Mouse (Mus musculus): ENCODE results near the gene Gm17455. TPM values are rescaled to one million over a fixed set of nuclear protein-coding genes. Genes with fewer than 3 reads are reported as not detected.

Gm17455 gene
- 1 to 10 TPM in 1 of 4 experiments, under 1 TPM in 1, not detected in 2; 0.75 to 1.7 TPM for total RNA-seq (2022)

DNA sequence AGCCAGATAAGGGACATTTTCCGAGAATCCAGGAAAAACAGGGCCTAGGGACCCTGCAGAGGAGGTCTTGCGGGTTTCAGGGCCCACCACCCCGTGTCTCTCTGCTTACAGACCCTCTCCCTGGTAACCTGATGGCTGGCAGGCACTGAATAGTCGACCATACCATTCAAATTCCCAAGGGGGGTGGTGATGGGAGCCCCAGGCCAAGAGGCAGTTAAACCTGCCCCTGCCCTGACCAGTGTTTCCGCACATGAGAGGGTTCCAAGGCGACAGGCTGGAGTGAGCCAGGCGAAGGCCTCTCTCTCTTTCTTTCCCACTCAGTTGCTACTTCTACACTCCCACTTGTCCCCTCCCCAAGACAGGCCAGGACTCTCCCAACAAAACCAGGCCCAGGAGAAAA lies at the start of gene Gm17455:
Gene Gm17455, plus strand, starts transcription at position 278 of the 400 bp plus-strand sequence.
- no peak for DNase-seq (ENCODE audit: low spot score in 2 of 2)

DNA sequence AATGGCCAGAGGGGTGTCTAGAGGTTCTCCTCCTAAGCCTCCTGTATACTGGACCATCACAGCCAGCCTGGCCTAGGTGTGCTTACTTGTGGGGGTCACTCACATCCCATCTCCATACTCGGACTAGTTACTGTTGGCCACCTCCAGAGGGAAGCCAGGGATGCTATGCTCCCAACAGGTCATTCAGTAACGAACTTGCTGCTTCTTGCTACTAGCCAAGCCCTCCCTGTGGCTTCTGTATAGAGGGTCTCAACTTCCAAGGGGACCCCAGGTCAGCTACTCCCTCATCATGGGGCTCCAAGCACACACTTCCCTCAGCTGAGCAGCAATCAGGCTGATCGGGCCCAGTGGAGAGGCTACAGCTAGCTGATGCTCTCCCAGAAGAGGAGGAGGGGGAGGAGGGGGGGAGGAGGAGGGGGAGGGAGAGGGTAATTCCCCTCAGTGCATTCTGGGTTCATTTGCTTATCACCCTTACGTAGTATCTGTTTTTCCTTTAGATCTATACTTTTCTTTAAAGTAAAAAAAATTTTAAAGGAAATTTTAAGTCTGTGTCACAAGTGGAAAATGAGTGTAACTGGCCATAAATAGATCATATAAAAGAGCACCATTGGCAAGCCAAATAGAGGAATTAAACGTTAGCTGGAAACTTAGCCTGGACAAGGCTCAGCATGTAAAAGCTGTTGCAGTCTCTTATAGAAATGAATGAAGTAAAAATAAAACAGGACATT lies 49.3 kb upstream of the Gm17455 start:
- DNase-seq (ENCODE audit: low spot score in 2 of 2) = no peak

DNA sequence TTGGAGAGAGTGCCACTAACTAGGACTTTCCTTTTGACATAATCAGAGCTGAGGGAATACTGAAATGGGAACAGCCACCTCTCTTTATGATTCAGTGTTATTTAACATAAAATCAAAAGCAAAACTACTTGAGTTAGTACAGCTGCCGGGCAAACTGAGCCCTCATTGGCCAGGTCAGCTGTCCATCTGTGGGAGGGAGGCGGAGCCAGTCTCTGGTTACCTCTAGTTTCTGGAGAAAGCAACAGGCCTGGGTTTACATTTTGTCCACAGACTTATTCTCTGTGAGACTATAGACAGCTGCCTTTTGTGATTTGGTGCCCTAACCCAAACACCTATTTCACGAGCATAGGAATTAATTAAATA lies 48.7 kb upstream of the Gm17455 start:
- DNase-seq (ENCODE audit: low spot score in 2 of 2) = peak; percentile 39 to 59

DNA sequence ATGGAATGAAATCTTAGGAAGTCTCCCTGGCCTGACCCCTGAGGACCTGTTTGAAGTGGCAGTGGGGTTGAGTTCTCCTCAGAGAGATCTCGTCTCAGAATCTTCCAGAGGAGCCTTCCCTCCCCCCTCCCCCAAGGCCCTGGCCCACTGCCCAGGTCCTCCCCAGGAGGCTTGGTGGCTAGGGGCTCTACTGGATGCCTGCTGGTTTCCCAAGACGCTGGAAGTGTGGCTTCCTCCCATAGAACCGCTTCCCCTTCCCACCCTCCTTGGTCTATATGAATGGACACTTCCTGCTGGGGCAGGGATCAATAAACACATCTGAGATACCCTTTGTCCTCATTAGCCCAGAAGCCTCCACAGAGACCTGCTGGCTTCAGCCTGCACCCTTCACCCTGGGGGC lies 48.3 kb upstream of the Gm17455 start:
- no peak for DNase-seq (ENCODE audit: low spot score in 2 of 2)

DNA sequence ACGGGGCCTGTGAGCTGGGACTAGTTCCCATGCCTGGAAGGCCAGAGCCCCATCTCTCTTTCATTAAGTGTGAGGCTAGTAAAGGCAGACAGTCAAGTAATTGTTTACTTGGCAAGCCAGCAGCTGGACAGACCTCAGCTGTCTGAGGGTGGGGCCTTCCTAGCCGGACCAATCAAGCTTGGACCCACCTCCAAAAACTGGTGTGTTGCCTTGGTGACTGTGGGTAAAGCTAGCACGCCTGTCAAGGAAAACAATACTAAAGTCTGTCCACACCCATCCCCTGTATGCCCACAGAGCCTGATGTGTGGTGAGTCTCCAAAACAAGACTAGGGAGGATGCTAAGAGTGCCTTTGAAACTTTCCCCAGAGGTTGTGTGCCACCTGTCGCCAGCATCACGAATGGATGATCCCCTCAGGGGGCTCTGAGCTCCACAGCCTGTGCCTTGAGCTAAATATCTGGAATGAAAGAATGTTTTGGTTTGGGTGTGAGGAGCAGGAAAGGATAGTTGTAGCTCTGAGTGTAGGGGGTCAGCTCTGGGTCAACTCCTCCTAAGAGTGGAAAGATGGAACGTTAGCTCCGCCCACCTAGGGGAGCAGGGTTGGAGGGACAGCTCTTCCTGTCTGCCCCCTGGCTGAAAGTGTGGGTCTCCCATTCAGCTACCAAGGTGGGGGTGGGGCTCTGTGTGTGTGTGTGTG lies 47.6 kb upstream of the Gm17455 start:
- no peak for DNase-seq (ENCODE audit: low spot score in 2 of 2)

DNA sequence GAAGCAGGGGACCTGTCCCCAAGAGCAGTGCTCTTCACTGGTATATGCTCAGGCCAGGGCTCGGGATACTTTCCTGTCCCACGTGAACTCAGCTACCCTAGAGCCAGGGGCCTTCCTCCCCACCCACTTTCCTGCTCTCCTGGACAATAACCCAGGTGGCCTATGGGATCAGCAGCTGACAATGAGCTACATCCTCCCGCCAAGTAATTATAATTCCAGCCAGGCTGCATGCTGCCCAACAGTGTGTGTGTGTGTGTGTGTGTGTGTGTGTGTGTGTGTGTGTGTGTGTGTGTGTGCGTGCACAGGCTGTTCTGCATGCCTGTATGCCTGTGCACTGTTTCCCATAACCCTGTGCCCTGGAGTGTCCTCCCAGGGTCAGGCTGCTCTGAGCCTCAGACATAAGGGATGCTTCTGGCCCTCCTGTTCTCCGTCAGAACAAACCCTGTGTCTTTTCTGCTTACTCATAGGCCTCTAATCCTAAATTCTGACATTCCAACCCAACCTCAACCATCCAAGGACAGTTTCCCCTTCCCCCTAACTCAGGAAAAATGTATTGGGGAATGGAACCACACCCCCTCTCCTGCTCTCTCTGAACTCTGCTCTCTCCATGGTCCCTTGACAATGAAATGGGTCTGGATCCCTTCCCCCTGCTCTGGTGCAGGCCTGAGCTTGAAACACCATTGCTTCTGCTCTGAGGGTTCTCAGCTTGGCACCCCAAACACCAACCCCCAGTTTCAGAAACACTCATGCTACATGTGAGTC lies 46.1 kb upstream of the Gm17455 start:
- DNase-seq (ENCODE audit: low spot score in 2 of 2) = no peak

DNA sequence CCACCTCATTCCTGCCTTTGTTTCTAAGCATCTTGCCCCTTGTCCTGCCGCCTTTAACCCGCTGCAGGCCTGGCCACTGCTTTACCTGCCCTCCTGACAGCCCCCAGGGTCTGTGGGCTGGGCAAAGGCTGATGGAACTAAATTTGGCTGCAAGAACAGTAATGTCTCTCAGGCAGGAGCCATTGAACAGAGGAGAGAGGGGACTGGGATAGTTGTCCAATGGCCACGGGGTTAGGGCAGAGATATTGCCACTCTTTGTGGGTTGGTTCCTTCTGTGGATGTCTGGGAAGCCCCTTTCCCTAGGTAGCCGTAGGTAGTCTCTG lies 45.6 kb upstream of the Gm17455 start:
- DNase-seq (ENCODE audit: low spot score in 2 of 2) = no peak

DNA sequence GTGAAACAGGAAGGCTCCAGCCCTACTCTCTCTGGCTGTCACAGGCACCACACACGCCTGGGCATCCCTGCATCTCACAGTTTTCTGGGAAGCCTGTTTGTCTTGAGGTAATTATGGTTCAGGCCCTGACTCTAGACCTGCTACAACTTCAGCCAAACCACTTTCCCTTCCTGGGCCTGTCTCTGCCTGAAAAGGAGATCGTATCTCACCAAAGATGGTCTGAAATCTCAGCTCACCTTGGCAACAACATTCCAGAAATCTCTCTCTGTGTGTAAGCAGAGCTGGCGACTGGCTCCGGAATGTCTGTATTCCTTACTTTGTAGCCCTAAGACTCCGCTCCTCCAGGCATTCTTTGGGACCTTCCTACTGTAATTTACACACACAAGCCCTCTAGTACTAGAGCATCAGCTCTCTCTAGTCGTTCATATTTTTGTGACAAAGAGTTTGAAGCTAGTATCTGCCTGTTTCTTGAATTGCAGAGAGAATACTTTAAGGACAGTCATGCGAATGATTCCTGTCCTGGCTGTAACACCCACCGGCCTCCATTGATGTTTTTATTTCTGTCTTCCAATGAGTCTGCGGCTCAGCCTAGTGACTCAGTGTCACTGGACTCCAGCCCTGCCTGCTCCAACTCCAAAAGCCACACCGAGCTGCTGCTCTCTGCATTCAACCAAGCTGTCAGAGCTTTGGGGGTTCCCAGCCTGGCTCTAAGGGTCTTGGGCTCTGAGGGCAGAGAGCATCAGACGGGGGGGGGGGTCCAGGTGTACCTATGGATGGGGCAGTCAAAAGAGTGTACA lies 44.4 kb upstream of the Gm17455 start:
- no peak for DNase-seq (ENCODE audit: low spot score in 2 of 2)

DNA sequence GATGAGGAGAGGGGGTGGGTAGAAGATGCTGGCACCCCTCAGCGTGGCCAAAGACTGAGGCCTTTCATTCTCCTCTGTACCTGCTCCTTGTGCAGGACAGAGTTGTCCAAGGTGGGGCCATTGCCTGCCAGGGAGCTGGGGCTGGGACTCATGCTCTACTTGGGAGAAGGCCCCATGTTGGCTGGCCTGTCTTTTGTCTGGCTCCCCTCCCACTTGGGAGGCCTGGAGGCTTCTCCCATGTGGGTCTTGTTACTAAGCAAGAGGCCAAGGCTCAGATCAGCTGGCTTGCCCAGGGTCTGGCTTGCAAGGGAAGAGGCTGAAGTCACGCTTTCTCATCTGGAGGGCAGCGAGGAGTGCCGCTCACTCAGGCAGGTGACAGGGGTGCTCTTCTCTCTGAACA lies 42.1 kb upstream of the Gm17455 start:
- no peak for DNase-seq (ENCODE audit: low spot score in 2 of 2)

DNA sequence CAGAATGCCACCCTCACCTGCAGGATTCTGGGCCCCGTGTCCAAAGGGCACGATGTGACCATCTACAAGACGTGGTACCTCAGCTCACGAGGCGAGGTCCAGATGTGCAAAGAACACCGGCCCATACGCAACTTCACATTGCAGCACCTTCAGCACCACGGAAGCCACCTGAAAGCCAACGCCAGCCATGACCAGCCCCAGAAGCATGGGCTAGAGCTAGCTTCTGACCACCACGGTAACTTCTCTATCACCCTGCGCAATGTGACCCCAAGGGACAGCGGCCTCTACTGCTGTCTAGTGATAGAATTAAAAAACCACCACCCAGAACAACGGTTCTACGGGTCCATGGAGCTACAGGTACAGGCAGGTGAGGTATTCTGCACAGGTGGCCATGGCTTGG lies 41.6 kb upstream of the Gm17455 start:
- DNase-seq (ENCODE audit: low spot score in 2 of 2) = no peak

DNA sequence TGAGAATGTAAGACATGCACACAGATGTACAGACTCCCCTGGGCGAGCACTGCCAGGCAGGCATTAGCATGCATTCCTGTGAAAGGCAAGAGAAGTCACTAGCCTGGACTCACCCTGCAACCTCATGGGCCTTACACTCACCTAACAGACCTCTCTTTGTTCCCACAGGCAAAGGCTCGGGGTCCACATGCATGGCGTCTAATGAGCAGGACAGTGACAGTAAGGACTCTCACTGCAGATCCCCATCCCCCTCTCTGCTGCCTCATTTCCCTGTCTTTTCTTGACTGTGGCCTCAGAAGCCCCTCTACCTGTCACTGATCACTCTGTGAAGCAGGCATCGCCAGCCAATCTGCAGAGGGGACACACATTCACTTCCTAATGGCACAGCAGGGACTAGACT lies 40.8 kb upstream of the Gm17455 start:
- DNase-seq (ENCODE audit: low spot score in 2 of 2) = no peak

DNA sequence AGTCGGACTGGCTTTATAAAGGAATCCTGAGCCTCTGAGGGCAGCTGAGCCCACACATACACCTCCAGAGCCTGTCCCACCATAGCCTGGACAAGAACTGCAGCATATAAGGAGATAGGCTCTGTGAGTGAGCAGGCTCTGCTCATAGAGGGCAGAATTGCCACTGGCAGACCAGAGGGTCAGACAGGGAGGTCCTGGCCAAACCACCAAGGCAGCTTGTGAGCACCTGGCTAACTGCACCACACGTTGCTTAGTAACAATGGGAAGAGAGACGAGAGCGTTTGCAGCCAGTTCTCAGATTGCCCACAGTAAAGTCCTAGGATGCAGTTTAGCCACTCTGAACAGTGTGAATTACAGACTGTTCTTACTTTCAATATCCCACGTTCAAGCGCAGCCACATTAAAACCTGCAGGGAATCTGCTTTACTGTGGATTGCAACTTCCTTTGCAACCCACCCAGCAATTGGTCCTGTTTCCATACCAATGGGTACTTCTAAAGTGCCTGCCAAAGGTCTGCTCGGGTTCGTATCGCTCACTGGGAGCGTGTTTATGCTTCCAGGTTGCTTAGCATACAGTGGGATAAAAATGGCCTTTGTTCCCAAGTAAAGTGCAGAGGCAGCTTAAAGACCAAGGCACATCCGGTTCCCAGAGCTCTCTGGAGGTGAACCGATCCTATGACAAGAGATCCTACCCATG lies 37.8 kb upstream of the Gm17455 start:
- DNase-seq (ENCODE audit: low spot score in 2 of 2) = no peak

DNA sequence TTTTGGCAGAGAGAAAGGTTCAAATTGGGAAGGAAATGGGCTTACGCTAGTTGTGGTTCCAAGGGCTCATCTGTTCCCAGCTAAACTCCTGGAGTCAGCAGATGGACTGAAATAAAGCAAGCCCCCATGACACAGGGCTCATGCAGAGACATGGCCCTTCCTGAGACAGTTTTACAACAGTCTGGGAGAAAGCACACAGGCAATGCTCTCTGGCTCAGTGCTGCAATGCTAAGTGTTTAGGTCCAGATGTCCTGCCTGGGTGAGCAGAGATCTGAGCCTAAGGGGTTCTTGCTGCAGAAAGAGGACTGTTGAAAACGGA lies 37.3 kb upstream of the Gm17455 start:
- DNase-seq (ENCODE audit: low spot score in 2 of 2) = no peak

DNA sequence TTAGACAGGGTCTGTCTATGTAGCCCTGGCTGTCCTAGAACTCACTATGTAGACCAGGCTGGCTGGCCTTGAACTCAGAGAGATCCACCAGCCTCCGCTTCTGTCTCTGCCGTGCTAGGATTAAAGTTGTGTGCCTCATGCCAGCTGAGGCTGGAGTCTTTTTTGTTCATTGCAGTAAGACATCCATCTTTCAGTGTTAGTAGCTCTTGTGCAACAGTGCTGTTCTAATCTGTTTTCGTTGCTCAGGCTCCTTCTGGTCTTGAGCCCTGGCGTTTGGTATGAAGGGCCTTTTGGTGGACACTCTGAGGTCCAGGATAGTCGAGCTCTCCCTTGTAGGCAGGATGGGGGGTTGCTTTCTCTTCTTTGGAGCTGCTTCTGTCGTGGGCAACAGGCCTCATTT lies 36.1 kb upstream of the Gm17455 start:
- DNase-seq (ENCODE audit: low spot score in 2 of 2) = no peak

DNA sequence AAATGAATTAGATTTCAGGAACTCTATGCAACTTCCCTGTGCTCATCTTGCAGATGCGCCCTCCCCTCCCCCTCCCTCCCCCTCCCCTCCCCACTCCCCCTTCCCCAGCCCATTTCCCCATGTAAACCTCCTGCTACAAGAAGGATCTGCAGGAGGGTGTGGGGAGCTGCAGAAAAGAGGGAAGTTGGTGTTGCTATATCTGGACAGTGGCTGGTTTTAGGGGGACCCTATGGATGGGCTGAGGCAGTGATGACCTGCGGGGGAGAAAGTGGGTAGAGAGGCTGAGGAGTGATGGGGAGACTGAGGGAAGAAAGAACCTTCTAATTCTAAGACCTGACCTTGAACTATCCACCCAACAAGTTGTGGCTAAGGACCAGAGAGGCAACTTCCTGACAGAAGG lies 32.4 kb upstream of the Gm17455 start:
- DNase-seq (ENCODE audit: low spot score in 2 of 2) = no peak

DNA sequence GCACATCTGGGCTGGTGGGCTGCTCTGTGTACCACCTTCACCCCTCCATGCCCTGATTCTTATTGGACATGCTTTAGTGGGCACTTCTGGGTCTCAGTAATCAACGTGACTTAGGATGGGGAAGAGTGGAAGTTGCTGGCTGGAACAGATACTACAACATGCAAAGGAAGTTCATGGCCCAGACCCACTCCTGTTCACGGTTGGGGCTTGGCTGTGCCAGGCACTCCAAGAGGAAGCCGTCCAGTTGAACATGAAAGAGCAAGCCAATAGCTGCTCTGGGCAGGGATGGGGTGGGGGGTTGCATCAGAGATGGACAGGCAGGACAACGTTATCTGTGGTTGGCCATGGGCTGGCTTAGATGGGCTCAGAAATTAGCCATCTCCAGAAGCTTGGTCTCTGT lies 31.6 kb upstream of the Gm17455 start:
- no peak for DNase-seq (ENCODE audit: low spot score in 2 of 2)

DNA sequence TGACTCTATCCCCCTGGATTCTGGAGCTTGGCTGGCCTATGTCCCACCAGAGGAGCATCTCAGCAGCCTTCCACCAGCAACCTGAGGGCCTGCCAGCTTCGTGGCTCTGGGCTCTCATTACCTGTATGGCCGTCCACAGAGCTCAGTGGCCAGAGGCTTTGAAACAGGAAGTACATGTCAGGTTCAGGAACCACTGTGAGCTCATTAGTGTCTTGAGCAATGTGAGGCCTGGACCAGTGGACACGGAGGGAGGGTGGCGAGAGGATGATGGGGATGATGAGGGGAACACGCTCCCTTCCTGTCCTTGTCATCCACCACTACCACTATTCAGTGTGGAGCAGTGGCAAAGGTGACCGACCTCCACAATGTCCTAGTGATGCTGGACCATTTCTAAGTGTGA lies 30.1 kb upstream of the Gm17455 start:
- DNase-seq (ENCODE audit: low spot score in 2 of 2) = no peak

DNA sequence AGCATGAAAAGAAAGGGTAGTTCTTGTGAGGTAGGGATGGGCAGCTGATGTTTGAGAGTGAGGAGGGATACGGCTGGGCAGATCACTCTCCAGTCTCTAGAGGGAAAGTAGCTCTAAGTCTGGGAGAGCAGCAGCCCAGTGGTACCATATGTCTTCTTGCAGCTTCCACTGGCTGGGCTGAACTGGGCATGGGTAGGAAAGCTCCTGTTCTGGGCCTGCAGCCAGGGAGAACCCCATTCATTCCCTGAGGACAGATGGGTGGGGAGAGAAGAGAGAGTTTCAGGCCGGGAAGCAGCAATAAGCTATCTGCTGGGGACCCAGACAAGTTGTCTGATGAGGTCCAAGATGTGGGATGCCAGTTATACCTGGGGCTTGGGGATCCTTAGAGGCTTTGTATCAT lies 29.4 kb upstream of the Gm17455 start:
- peak in 1 of 2 experiments; percentile 27 for DNase-seq (ENCODE audit: low spot score in 2 of 2)

DNA sequence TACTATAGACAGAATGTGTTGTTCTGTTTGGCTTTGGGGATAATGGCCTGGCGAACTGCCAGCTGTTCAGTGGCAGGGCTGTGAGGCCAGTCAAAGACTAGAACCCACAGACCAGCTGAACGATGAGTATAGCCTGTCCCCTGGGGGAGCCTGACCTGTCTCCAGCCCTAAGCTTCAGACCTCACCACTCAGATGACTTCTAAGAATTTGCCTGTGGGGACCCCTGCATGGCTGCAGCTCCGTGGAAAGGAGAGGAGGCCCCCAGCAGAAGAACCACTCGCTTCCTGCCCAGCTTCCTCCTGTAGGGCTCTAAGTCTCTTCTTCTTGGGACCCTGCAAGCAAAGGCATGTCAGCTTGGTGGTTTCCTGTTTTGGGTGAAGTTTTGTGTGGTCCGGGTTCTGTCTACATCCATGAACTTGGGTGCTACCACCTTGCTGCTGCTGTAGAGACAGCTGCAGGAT lies 28.9 kb upstream of the Gm17455 start:
- DNase-seq (ENCODE audit: low spot score in 2 of 2) = no peak

DNA sequence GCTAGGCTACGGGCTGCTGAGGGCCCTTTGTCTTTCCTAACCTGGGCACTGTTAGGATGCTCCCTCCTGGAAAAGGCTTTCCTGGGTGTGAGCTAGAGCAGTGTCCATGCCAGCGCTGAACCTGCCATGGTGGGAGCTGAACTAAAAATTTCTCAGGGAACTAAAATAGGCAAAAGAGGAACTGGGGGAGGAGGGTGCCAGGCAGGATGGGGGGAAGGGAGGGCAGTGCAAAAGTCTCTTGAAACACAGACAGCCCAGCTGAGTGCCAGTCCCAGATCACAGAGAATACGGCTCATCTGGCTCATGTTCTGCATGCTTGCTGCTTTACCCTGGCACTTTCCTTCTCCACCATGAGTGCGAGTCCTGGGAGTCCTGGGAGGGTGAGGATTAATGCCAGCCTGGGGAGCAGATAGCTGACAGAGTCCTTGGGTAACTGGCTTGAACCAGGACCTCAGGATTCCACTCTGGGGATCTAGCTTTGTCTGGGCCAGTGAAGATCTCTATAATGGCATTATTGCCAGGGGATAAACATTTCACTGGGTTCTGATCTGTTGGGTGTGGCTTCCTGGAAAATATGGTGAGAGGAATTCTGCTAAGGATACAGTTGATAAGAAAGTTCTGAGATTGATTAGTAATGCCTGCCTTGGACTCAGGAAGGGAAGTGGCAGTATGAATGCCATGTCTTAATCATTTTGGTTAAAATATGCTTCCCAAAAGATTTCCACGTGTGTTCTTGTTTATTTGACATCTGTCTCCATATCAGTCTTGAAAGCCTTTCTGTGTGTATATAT lies 27.7 kb upstream of the Gm17455 start:
- no peak for DNase-seq (ENCODE audit: low spot score in 2 of 2)

DNA sequence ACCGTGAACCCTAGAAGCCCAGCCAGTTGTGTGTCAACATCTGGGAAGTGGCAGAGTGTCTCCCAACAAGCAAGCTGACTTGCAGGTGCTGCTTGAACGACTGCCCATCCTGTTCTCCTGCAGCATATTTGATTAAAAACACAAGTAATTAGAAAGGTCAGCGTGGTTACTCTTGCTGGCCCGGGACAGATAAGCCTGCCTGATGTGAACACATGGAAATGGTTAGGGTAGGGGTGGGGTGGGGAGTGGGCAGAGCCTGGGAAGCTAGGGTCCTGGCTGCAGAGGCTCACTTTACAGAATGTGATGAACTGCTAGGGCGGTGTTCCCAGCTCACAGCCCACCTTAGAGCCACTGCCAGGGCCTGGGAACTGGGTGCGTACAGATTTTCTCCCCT lies 26.0 kb upstream of the Gm17455 start:
- no peak for DNase-seq (ENCODE audit: low spot score in 2 of 2)

All from left cerebral cortex, adult 8-10 months (tissue).